Mouse (Mus musculus) liver, embryonic 11.5 days (tissue): ENCODE data around the gene Wwtr1. TPM values are rescaled to one million over a fixed set of nuclear protein-coding genes. Genes with fewer than 3 reads are reported as not detected.

Experiments
- microRNA-seq: library from miRNA; unstranded; fragments of <30 nt; microRNA quantifications from one replicate; pipeline ENCODE4, GENCODE M21; 2017; ENCODE audit warnings: borderline number of aligned reads
- polyA plus RNA-seq: library from polyadenylated mRNA; unstranded; fragments of >200 nt; fragmentation: Nextera tagmentation; extraction: Ambion mirVana; gene quantifications from 2 replicates; pipeline ENCODE4 v1.2.1, GENCODE M21; 2014

Gene Wwtr1
- polyA plus RNA-seq, 1 experiment from 2014 or later = 5.1 TPM

Small RNA genes within 50 kb of the gene (microRNA-seq; reads per million reads assigned to microRNA genes)
- gene Mir6377 = not detected

Other genes with a start within 250 kb of the Wwtr1 start
- gene Tm4sf4, start 150.6 kb downstream of the Wwtr1 start, polyA plus RNA-seq = 13.7 and 15.8 TPM in 2 replicates
- 69.7 and 70.6 TPM in 2 replicates for gene Commd2, start 75.8 kb upstream of the Wwtr1 start, polyA plus RNA-seq
- not detected in 2 replicates for gene Ankub1, start 116.9 kb upstream of the Wwtr1 start, polyA plus RNA-seq
- gene Rnf13, start 160.2 kb upstream of the Wwtr1 start, polyA plus RNA-seq = 42.8 and 43.4 TPM in 2 replicates